Mouse (Mus musculus) brain, adult 2 months (tissue): ENCODE data around the gene Gm37240.

ENCODE experiments used
- DNase-seq: peaks from one replicate; pipeline ENCODE4 v3.0.0; 2011; ENCODE audit warnings: low read depth, low spot score

Gm37240 gene

GRCm38 (mm10) chr3:84955011-84955775 is 932.1 kb downstream of the Gm37240 start:
- no peak for DNase-seq

GRCm38 (mm10) chr3:84952585-84953187 is 934.6 kb downstream of the Gm37240 start:
- DNase-seq, result peak; percentile 67

- peak; percentile 97 for DNase-seq
These were observed 935.2 kb downstream of the Gm37240 start for GRCm38 (mm10) chr3:84952135-84952534.

GRCm38 (mm10) chr3:84951698-84952097 is 935.6 kb downstream of the Gm37240 start:
- DNase-seq, result no peak

GRCm38 (mm10) chr3:84949387-84949786 is 937.9 kb downstream of the Gm37240 start:
- DNase-seq, result no peak

GRCm38 (mm10) chr3:84946381-84946780 is 940.9 kb downstream of the Gm37240 start:
- DNase-seq, result no peak

GRCm38 (mm10) chr3:84944933-84945332 is 942.4 kb downstream of the Gm37240 start:
- DNase-seq, result no peak

- DNase-seq, result peak; percentile 77
These were observed 949.7 kb downstream of the Gm37240 start for GRCm38 (mm10) chr3:84937360-84938355.

- DNase-seq, result no peak
These were observed 950.4 kb downstream of the Gm37240 start for GRCm38 (mm10) chr3:84936956-84937355.

- DNase-seq, result peak; percentile 60
These were observed 951.1 kb downstream of the Gm37240 start for GRCm38 (mm10) chr3:84936252-84936651.

GRCm38 (mm10) chr3:84935729-84936128 is 951.6 kb downstream of the Gm37240 start:
- no peak for DNase-seq

- no peak for DNase-seq
These were observed 956.6 kb downstream of the Gm37240 start for GRCm38 (mm10) chr3:84930683-84931082.

GRCm38 (mm10) chr3:84929171-84929570 is 958.1 kb downstream of the Gm37240 start:
- DNase-seq, result no peak

- no peak for DNase-seq
These were observed 959.4 kb downstream of the Gm37240 start for GRCm38 (mm10) chr3:84927901-84928300.

- no peak for DNase-seq
These were observed 960.0 kb downstream of the Gm37240 start for GRCm38 (mm10) chr3:84927168-84927794.

- DNase-seq, result no peak
These were observed 961.2 kb downstream of the Gm37240 start for GRCm38 (mm10) chr3:84926140-84926539.

GRCm38 (mm10) chr3:84925229-84925628 is 962.1 kb downstream of the Gm37240 start:
- DNase-seq, result no peak

GRCm38 (mm10) chr3:84923670-84924069 is 963.6 kb downstream of the Gm37240 start:
- DNase-seq, result no peak

- DNase-seq, result no peak
These were observed 964.1 kb downstream of the Gm37240 start for GRCm38 (mm10) chr3:84923256-84923655.

GRCm38 (mm10) chr3:84921704-84922420 is 965.5 kb downstream of the Gm37240 start:
- DNase-seq, result peak; percentile 75
